Mouse (Mus musculus) heart, embryonic 11.5 days (tissue): ENCODE results near the gene B3galt2. TPM values are rescaled to one million over a fixed set of nuclear protein-coding genes. Genes with fewer than 3 reads are reported as not detected.

Source experiments
- ATAC-seq: fragments of 200-750 bp; cut with Nextera tagmentation; replicated peaks from 2 replicates; pipeline ENCODE4 v1.8.0; 2017; ENCODE audit warnings: moderate library complexity; ENCODE audit not compliant: insufficient number of reproducible peaks, low FRiP score, low TSS enrichment
- H3K27ac ChIP-seq: fragments of 300-500 bp; sonication (generic); 2 replicates; pipeline ENCODE4 v1.5.1; 2014; ENCODE audit warnings: mild to moderate bottlenecking, low read depth, low read length
- H3K27me3 ChIP-seq: fragments of 300-500 bp; sonication (generic); 2 replicates; pipeline ENCODE4 v1.6.1; 2014; ENCODE audit warnings: mild to moderate bottlenecking, low read length, mixed read lengths; ENCODE audit not compliant: control insufficient read depth, insufficient read depth
- H3K36me3 ChIP-seq: fragments of 300-500 bp; sonication (generic); 2 replicates; pipeline ENCODE4 v1.6.1; 2014; ENCODE audit warnings: mild to moderate bottlenecking, low read length, moderate library complexity, mixed read lengths; ENCODE audit not compliant: control insufficient read depth, insufficient read depth
- H3K4me1 ChIP-seq: fragments of 300-500 bp; sonication (generic); 2 replicates; pipeline ENCODE4 v1.6.1; 2014; ENCODE audit warnings: low read length; ENCODE audit not compliant: control insufficient read depth, insufficient read depth
- H3K4me2 ChIP-seq: fragments of 300-500 bp; sonication (generic); 2 replicates; pipeline ENCODE4 v1.6.1; 2014; ENCODE audit warnings: mild to moderate bottlenecking, moderate library complexity
- H3K4me3 ChIP-seq: fragments of 300-500 bp; sonication (generic); 2 replicates; pipeline ENCODE4 v1.5.1; 2014; ENCODE audit warnings: low read depth, low read length
- H3K9ac ChIP-seq: fragments of 300-500 bp; sonication (generic); 2 replicates; pipeline ENCODE4 v1.6.1; 2014; ENCODE audit warnings: mild to moderate bottlenecking, low read depth, low read length, moderate library complexity
- H3K9me3 ChIP-seq: fragments of 300-500 bp; sonication (generic); replicated peaks from 2 replicates; pipeline ENCODE4 v1.6.1; 2016; ENCODE audit warnings: low read length; ENCODE audit not compliant: control insufficient read depth
- WGBS: fragments of 180-500 bp; shearing (Covaris S2); extraction: QIAGEN DNeasy Blood & Tissue Kit; methylation state at CpG from one replicate; pipeline ENCODE4 v1.1.7; 2014; ENCODE audit not compliant: insufficient replicate concordance; 5-methylcytosine and 5-hydroxymethylcytosine counted together
- polyA plus RNA-seq: library from polyadenylated mRNA; unstranded; fragments of >200 nt; fragmentation: Nextera tagmentation; extraction: Ambion mirVana; gene quantifications from 2 replicates; pipeline ENCODE4 v1.2.1, GENCODE M21; 2014

The B3galt2 gene
- 0.21 and 0.27 TPM in 2 replicates for polyA plus RNA-seq

GRCm38 (mm10) chr1:143640650-143641407 lies at the start of gene B3galt2:
Gene B3galt2 (plus strand): TSS chr1:143640664.
- Histone ChIP-seq H3K4me2 (no peak within 1 kb of the TSS), H3K9ac (no peak within 1 kb of the TSS), H3K4me1 (no peaks in the 10 kb centered on the region), H3K27me3 (no peaks in the 10 kb centered on the region), H3K4me3 (no peak within 1 kb of the TSS), H3K9me3 (no peaks in the 10 kb centered on the region), H3K27ac (no peak within 1 kb of the TSS), H3K36me3 (no peaks in the 10 kb centered on the region)
- WGBS: 78% methylated on average over 15 of the region's 15 CpGs
- ATAC-seq: no peak

DNA sequence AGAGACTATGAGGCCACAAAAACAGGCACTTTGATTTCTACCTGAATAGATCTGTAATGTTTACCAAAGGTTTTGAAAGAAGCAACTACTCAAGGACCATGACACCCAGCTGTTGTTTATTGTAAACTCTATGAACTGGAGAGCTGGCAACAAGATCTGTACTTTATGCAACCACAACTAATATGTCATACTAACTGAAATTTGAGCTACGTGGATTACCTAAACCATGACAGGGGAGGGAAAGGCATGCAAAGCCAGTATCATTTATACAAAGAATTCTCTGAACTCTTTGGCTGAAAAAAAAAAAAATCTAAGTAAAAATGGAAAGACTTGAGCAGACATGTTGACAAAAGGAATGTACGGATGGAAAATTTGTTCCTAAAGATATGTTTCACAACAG lies 43.6 kb upstream of the B3galt2 start:
- Histone ChIP-seq H3K4me1 (no peaks in the 10 kb centered on the region), H3K9ac (no peak overlapping the region), H3K4me3 (no peak overlapping the region), H3K4me2 (no peak overlapping the region), H3K27me3 (no peaks in the 10 kb centered on the region), H3K27ac (no peak overlapping the region), H3K36me3 (no peaks in the 10 kb centered on the region), H3K9me3 (no peaks in the 10 kb centered on the region)
- 85% methylated on average over 2 of the region's 2 CpGs for WGBS
- no peak for ATAC-seq

GRCm38 (mm10) chr1:143608911-143609310 lies 31.6 kb upstream of the B3galt2 start:
- Histone ChIP-seq H3K4me3 (no peak overlapping the region), H3K4me2 (no peak overlapping the region), H3K27me3 (no peaks in the 10 kb centered on the region), H3K4me1 (no peaks in the 10 kb centered on the region), H3K9ac (no peak overlapping the region), H3K9me3 (no peaks in the 10 kb centered on the region), H3K27ac (no peak overlapping the region), H3K36me3 (peaks cover 6% of the 10 kb centered on the region)
- 83% methylated on average over 2 of the region's 2 CpGs for WGBS
- ATAC-seq: no peak

- Histone ChIP-seq H3K27ac (no peak overlapping the region), H3K9ac (no peak overlapping the region), H3K4me1 (no peaks in the 10 kb centered on the region), H3K27me3 (no peaks in the 10 kb centered on the region), H3K9me3 (no peaks in the 10 kb centered on the region), H3K4me3 (no peak overlapping the region), H3K36me3 (peaks cover 8% of the 10 kb centered on the region), H3K4me2 (no peak overlapping the region)
- whole genome bisulfite sequencing: 98% methylated on average over 2 of the region's 2 CpGs
- ATAC-seq: no peak
Measured at GRCm38 (mm10) chr1:143612901-143613300, 27.6 kb upstream of the B3galt2 start.

GRCm38 (mm10) chr1:143619760-143620159 lies 20.7 kb upstream of the B3galt2 start:
- H3K4me2 ChIP-seq: no peak overlapping the region
- H3K9me3 ChIP-seq: no peaks in the 10 kb centered on the region
- no peak overlapping the region for H3K27ac ChIP-seq
- 59% methylated on average over 2 of the region's 2 CpGs for WGBS
- peaks cover 2% of the 10 kb centered on the region for H3K36me3 ChIP-seq
- H3K4me3 ChIP-seq: no peak overlapping the region
- no peaks in the 10 kb centered on the region for H3K4me1 ChIP-seq
- ATAC-seq: no peak
- no peaks in the 10 kb centered on the region for H3K27me3 ChIP-seq
- H3K9ac ChIP-seq: no peak overlapping the region

GRCm38 (mm10) chr1:143621930-143622329 lies 18.5 kb upstream of the B3galt2 start:
- Histone ChIP-seq H3K9ac (no peak overlapping the region), H3K36me3 (peaks cover 10% of the 10 kb centered on the region), H3K4me2 (no peak overlapping the region), H3K27me3 (no peaks in the 10 kb centered on the region), H3K4me3 (no peak overlapping the region), H3K9me3 (no peaks in the 10 kb centered on the region), H3K27ac (no peak overlapping the region), H3K4me1 (no peaks in the 10 kb centered on the region)
- no peak for ATAC-seq

- Histone ChIP-seq H3K4me1 (no peaks in the 10 kb centered on the region), H3K36me3 (peaks cover 10% of the 10 kb centered on the region), H3K4me2 (no peak overlapping the region), H3K9ac (no peak overlapping the region), H3K27ac (no peak overlapping the region), H3K9me3 (no peaks in the 10 kb centered on the region), H3K27me3 (no peaks in the 10 kb centered on the region), H3K4me3 (no peak overlapping the region)
- no peak for ATAC-seq
- 97% methylated on average over 1 of the region's 1 CpGs for WGBS
Measured at GRCm38 (mm10) chr1:143622634-143623033, 17.8 kb upstream of the B3galt2 start.

DNA sequence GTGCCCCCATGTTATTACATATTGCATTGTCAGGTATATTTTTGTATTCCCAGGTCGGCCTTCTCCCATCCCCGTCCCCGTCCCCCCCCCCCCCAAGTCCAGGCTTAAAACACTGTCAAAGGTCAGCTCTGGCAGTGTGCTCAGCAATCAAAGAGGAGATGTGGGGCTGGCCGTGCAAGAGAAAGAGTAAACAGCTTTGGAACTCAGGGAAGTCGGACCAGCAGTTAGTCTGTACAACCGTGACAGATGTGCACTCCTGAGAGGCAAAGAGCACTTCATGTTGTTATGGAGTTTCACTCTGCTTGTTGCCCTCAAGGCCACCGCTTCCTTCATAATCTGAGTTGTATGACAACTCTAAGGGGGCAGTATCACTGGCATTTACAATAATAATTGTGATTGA lies 9.1 kb upstream of the B3galt2 start:
- ATAC-seq: no peak
- 79% methylated on average over 7 of the region's 7 CpGs for WGBS
- Histone ChIP-seq H3K27me3 (no peaks in the 10 kb centered on the region), H3K4me1 (no peaks in the 10 kb centered on the region), H3K4me2 (no peak overlapping the region), H3K36me3 (peaks cover 4% of the 10 kb centered on the region), H3K4me3 (no peak overlapping the region), H3K9me3 (no peaks in the 10 kb centered on the region), H3K9ac (no peak overlapping the region), H3K27ac (no peak overlapping the region)

- H3K9ac ChIP-seq: no peak overlapping the region
- H3K27me3 ChIP-seq: no peaks in the 10 kb centered on the region
- no peak overlapping the region for H3K27ac ChIP-seq
- H3K36me3 ChIP-seq: no peaks in the 10 kb centered on the region
- H3K4me1 ChIP-seq: no peaks in the 10 kb centered on the region
- ATAC-seq: no peak
- 69% methylated on average over 1 of the region's 1 CpGs for WGBS
- no peak overlapping the region for H3K4me3 ChIP-seq
- no peaks in the 10 kb centered on the region for H3K9me3 ChIP-seq
- H3K4me2 ChIP-seq: no peak overlapping the region
Measured at GRCm38 (mm10) chr1:143632361-143632760, 8.1 kb upstream of the B3galt2 start.
